Mouse (Mus musculus) hindbrain, embryonic 14.5 days (tissue): ENCODE measurements around the gene Cyp26a1. TPM values are rescaled to one million over a fixed set of nuclear protein-coding genes. Genes with fewer than 3 reads are reported as not detected.
A peak's percentile ranks its signal among the peaks of the same experiment; 100 is the strongest.

ENCODE experiments used
- ATAC-seq: fragments of 200-750 bp; cut with Nextera tagmentation; 2 replicates; pipeline ENCODE4 v1.8.0; 2017; ENCODE audit warnings: moderate number of reproducible peaks, mild to moderate bottlenecking, moderate TSS enrichment, moderate library complexity; ENCODE audit not compliant: low FRiP score
- DNase-seq: peaks from one replicate; pipeline ENCODE4 v3.0.0-alpha.2; 2015; ENCODE audit warnings: low spot score
- H3K27ac ChIP-seq: fragments of 300-500 bp; sonication (generic); 2 replicates; pipeline ENCODE4 v1.5.1; 2014; ENCODE audit warnings: mild to moderate bottlenecking, moderate library complexity
- H3K27me3 ChIP-seq: fragments of 300-500 bp; sonication (generic); 2 replicates; pipeline ENCODE4 v1.6.1; 2014; ENCODE audit warnings: mild to moderate bottlenecking, low read length, mixed read lengths; ENCODE audit not compliant: control insufficient read depth, insufficient read depth
- H3K36me3 ChIP-seq: fragments of 300-500 bp; sonication (generic); replicated peaks from 2 replicates; pipeline ENCODE4 v1.6.1; 2014; ENCODE audit not compliant: control insufficient read depth, insufficient read depth
- H3K4me1 ChIP-seq: fragments of 300-500 bp; sonication (generic); replicated peaks from 2 replicates; pipeline ENCODE4 v1.6.1; 2014; ENCODE audit warnings: antibody characterized with exemption, low read length, mixed read lengths; ENCODE audit not compliant: control insufficient read depth, insufficient read depth
- H3K4me2 ChIP-seq: fragments of 300-500 bp; sonication (generic); replicated peaks from 2 replicates; pipeline ENCODE4 v1.6.1; 2014; ENCODE audit warnings: mild to moderate bottlenecking, moderate library complexity
- H3K4me3 ChIP-seq: fragments of 300-500 bp; sonication (generic); replicated peaks from 2 replicates; pipeline ENCODE4 v1.5.1; 2014; ENCODE audit warnings: mild to moderate bottlenecking, low read length
- H3K9ac ChIP-seq: fragments of 300-500 bp; sonication (generic); 2 replicates; pipeline ENCODE4 v1.6.1; 2014
- H3K9me3 ChIP-seq: fragments of 300-500 bp; sonication (generic); 2 replicates; pipeline ENCODE4 v1.6.1; 2016; ENCODE audit warnings: low read length; ENCODE audit not compliant: control insufficient read depth
- WGBS: fragments of 180-500 bp; shearing (Covaris S2); extraction: QIAGEN DNeasy Blood & Tissue Kit; methylation state at CpG from one replicate; pipeline ENCODE4 v1.1.7; 2014; 5-methylcytosine and 5-hydroxymethylcytosine counted together
- polyA plus RNA-seq: library from polyadenylated mRNA; unstranded; fragments of >200 nt; fragmentation: Nextera tagmentation; extraction: Ambion mirVana; gene quantifications from 2 replicates; pipeline ENCODE4 v1.2.1, GENCODE M21; 2014

Cyp26a1 gene
- polyA plus RNA-seq, 1 experiment from 2014 or later: 0.59 TPM

- H3K9ac ChIP-seq: no peak overlapping the region
- WGBS: 72% methylated on average over 12 of the region's 12 CpGs
- H3K4me1 ChIP-seq: no peaks in the 10 kb centered on the region
- DNase-seq (no peak), ATAC-seq (no peak)
- no peak overlapping the region for H3K4me2 ChIP-seq
- H3K4me3 ChIP-seq: no peak overlapping the region
- H3K36me3 ChIP-seq: no peaks in the 10 kb centered on the region
- H3K9me3 ChIP-seq: no peaks in the 10 kb centered on the region
- H3K27me3 ChIP-seq: no peaks in the 10 kb centered on the region; the same call in 1 of the 2 replicates
- H3K27ac ChIP-seq: no peak overlapping the region
These were observed 24.2 kb upstream of the Cyp26a1 start for GRCm38 (mm10) chr19:37673393-37673792.

DNA sequence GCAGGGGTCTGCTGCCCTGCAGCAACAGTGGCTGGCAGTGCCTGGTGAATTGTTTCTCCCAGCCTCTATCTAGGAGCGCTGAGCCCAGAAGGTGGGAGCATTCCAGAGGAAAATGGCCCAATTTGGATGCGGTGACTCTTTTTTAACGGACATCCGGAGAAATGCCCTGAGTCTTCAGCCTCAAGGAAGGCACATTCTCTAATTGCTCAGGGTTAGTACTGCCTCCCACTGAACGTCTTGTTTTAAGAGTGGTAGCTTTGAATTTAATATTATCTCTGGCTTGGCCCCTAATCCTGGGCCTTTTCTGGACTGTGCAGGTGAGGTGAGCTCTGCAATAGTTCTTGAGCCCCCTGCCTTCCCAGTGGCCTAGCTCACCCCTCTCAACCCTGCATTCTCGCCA lies 12.3 kb upstream of the Cyp26a1 start, which contains the start of gene Cyp26c1:
Gene Cyp26c1, plus strand, starts transcription at position 301 of the 400 bp plus-strand sequence.
- Histone ChIP-seq H3K36me3 (no peaks in the 10 kb centered on the region), H3K27ac (no peak within 1 kb of the TSS), H3K4me2 (no peak within 1 kb of the TSS), H3K9ac (no peak within 1 kb of the TSS), H3K27me3 (peaks cover 99% of the 10 kb centered on the region), H3K4me1 (0 out of 2 replicates have a peak, but pooled peaks cover 5% of the 10 kb centered on the region), H3K9me3 (no peaks in the 10 kb centered on the region), H3K4me3 (no peak within 1 kb of the TSS)
- no peak for DNase-seq
- no peak for ATAC-seq
- WGBS: 6% methylated on average over 6 of the region's 6 CpGs

- DNase-seq (no peak), ATAC-seq (no peak)
- Histone ChIP-seq H3K9me3 (no peaks in the 10 kb centered on the region), H3K4me3 (no peak overlapping the region), H3K36me3 (no peaks in the 10 kb centered on the region), H3K27me3 (peaks cover 100% of the 10 kb centered on the region), H3K9ac (no peak overlapping the region), H3K27ac (no peak overlapping the region), H3K4me1 (0 out of 2 replicates have a peak, but pooled peaks cover 11% of the 10 kb centered on the region), H3K4me2 (no peak overlapping the region)
- 6% methylated on average over 23 of the region's 23 CpGs for WGBS
These were observed 11.3 kb upstream of the Cyp26a1 start for GRCm38 (mm10) chr19:37686347-37686746.

GRCm38 (mm10) chr19:37686941-37687850 lies 10.4 kb upstream of the Cyp26a1 start:
- peaks cover 100% of the 10 kb centered on the region for H3K27me3 ChIP-seq
- WGBS: 1% methylated on average over 62 of the region's 62 CpGs
- no peak overlapping the region for H3K27ac ChIP-seq
- DNase-seq (no peak), ATAC-seq (peak; percentile 13; the same call in 1 of the 2 replicates)
- no peaks in the 10 kb centered on the region for H3K9me3 ChIP-seq
- no peak overlapping the region for H3K4me2 ChIP-seq
- H3K36me3 ChIP-seq: no peaks in the 10 kb centered on the region
- H3K4me3 ChIP-seq: no peak overlapping the region
- H3K9ac ChIP-seq: no peak overlapping the region
- 0 out of 2 replicates have a peak, but pooled peaks cover 11% of the 10 kb centered on the region for H3K4me1 ChIP-seq

- H3K36me3 ChIP-seq: no peaks in the 10 kb centered on the region
- H3K9ac ChIP-seq: no peak overlapping the region
- WGBS: 42% methylated on average over 5 of the region's 5 CpGs
- H3K27ac ChIP-seq: no peak overlapping the region
- H3K4me3 ChIP-seq: no peak overlapping the region
- H3K9me3 ChIP-seq: no peaks in the 10 kb centered on the region
- no peak for ATAC-seq
- no peak overlapping the region for H3K4me2 ChIP-seq
- H3K4me1 ChIP-seq: 0 out of 2 replicates have a peak, but pooled peaks cover 14% of the 10 kb centered on the region
- H3K27me3 ChIP-seq: peaks cover 100% of the 10 kb centered on the region
- no peak for DNase-seq
These were observed 8.1 kb upstream of the Cyp26a1 start for GRCm38 (mm10) chr19:37689478-37689877.

DNA sequence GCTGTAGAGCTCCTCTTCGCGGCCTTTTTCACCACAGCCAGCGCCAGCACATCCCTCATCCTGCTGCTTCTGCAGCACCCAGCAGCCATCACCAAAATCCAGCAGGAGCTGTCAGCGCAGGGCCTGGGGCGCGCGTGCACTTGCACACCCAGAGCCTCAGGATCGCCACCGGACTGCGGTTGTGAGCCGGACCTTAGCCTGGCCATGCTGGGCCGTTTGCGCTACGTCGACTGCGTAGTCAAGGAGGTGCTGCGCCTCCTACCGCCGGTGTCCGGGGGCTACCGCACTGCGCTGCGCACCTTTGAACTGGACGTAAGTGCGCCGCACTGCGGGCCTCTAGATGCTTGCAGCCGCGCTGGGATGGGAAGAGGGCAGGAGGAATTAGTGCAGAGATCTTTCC lies 6.9 kb upstream of the Cyp26a1 start:
- Histone ChIP-seq H3K4me2 (peak overlapping the region; percentile 36), H3K4me1 (0 out of 2 replicates have a peak, but pooled peaks cover 14% of the 10 kb centered on the region), H3K9ac (no peak overlapping the region), H3K9me3 (no peaks in the 10 kb centered on the region), H3K4me3 (peak overlapping the region; percentile 14; the same call in 1 of the 2 replicates), H3K36me3 (no peaks in the 10 kb centered on the region), H3K27me3 (peaks cover 100% of the 10 kb centered on the region), H3K27ac (no peak overlapping the region)
- ATAC-seq (no peak), DNase-seq (no peak)
- 3% methylated on average over 29 of the region's 29 CpGs for WGBS

GRCm38 (mm10) chr19:37692879-37693278 lies 4.7 kb upstream of the Cyp26a1 start:
- peak; percentile 63 for DNase-seq
- peak overlapping the region; percentile 42; the same call in 1 of the 2 replicates for H3K9ac ChIP-seq
- no peak overlapping the region for H3K27ac ChIP-seq
- WGBS: under 1% methylated on average over 40 of the region's 40 CpGs
- no peaks in the 10 kb centered on the region for H3K36me3 ChIP-seq
- H3K4me1 ChIP-seq: peaks cover 23% of the 10 kb centered on the region
- H3K27me3 ChIP-seq: peaks cover 100% of the 10 kb centered on the region
- H3K9me3 ChIP-seq: no peaks in the 10 kb centered on the region
- peak overlapping the region; percentile 32 for H3K4me3 ChIP-seq
- H3K4me2 ChIP-seq: peak overlapping the region; percentile 61
- peak; percentile 56; the same call in 1 of the 2 replicates for ATAC-seq

GRCm38 (mm10) chr19:37695146-37695545 lies 2.5 kb upstream of the Cyp26a1 start:
- 30% methylated on average over 13 of the region's 13 CpGs for WGBS
- no peaks in the 10 kb centered on the region for H3K9me3 ChIP-seq
- DNase-seq: no peak
- H3K4me3 ChIP-seq: no peak overlapping the region
- H3K4me2 ChIP-seq: no peak overlapping the region
- H3K9ac ChIP-seq: no peak overlapping the region
- peaks cover 100% of the 10 kb centered on the region for H3K27me3 ChIP-seq
- H3K27ac ChIP-seq: no peak overlapping the region
- H3K4me1 ChIP-seq: peaks cover 34% of the 10 kb centered on the region
- no peaks in the 10 kb centered on the region for H3K36me3 ChIP-seq
- no peak for ATAC-seq

DNA sequence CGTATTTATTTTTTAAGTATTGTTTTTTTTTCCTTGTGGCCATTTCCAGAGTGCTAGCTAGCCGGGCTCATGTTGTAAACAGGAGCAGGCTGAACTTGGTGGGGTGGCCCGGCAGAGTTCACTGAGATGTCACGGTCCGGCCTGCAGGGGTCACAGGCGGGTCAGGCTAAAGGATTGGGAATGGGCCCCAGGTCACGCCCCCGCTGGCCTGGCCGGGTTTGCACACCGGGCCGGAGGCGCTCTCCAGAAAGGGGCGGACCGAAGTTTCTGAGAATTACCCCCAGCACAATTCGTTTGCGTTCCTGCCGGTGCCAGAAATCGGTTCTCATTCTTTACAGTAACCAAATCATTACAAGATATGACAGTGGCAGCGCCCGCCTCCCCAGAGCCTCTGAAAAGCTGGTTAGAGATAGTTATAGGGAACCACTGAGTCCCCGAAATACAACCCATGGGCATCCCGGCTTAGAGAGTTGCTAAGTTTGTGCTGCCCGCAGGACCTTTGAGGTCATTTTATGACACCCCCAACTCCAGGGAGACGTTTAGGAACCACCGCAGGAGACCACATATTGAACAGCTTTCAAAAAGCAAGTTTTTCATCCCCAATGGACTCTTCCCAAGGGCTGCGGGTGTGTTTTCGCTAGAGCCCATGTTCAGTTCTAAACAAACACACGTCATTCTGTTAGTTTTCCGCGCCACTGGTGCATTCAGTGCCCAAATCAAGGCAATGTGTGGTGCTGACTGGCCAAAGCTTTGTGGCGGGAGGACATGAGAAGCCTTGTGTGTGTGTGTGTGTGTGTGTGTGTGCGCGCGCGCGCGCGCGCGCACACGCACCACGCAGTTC lies 1.6 kb upstream of the Cyp26a1 start:
- Histone ChIP-seq H3K9me3 (no peaks in the 10 kb centered on the region), H3K27ac (no peak overlapping the region), H3K4me1 (peaks cover 28% of the 10 kb centered on the region), H3K4me3 (no peak overlapping the region), H3K9ac (no peak overlapping the region), H3K27me3 (peaks cover 100% of the 10 kb centered on the region), H3K4me2 (peak overlapping the region; percentile 25; the same call in 1 of the 2 replicates), H3K36me3 (no peaks in the 10 kb centered on the region)
- WGBS: 4% methylated on average over 42 of the region's 42 CpGs
- ATAC-seq (no peak), DNase-seq (no peak)
